Mouse (Mus musculus) embryonic facial prominence, embryonic 14.5 days (tissue): ENCODE measurements at regions not wholly inside any gene's neighbourhood (a gene's known extent, or its start where the extent isn't known, plus 50 kb on each side); places are given as distances from the start of the nearest gene placed in this dataset.

ENCODE experiments used
- ATAC-seq: fragments of 200-750 bp; cut with Nextera tagmentation; 2 replicates; pipeline ENCODE4 v1.8.0; 2017; ENCODE audit warnings: low read depth, moderate number of reproducible peaks, moderate TSS enrichment
- DNase-seq: peaks from one replicate; pipeline ENCODE4 v3.0.0-alpha.2; 2015; ENCODE audit warnings: low spot score
- H3K27ac ChIP-seq: fragments of 300-500 bp; sonication (generic); replicated peaks from 2 replicates; pipeline ENCODE4 v1.5.1; 2014; ENCODE audit warnings: low read depth, mild to moderate bottlenecking, low read length, moderate library complexity
- H3K27me3 ChIP-seq: fragments of 300-500 bp; sonication (generic); replicated peaks from 2 replicates; pipeline ENCODE4 v1.6.1; 2014; ENCODE audit warnings: low read length; ENCODE audit not compliant: control insufficient read depth, insufficient read depth
- H3K36me3 ChIP-seq: fragments of 300-500 bp; sonication (generic); 2 replicates; pipeline ENCODE4 v1.6.1; 2014; ENCODE audit warnings: low read length, mixed read lengths; ENCODE audit not compliant: control insufficient read depth, insufficient read depth
- H3K4me1 ChIP-seq: fragments of 300-500 bp; sonication (generic); 2 replicates; pipeline ENCODE4 v1.6.1; 2014; ENCODE audit warnings: antibody characterized with exemption, low read length; ENCODE audit not compliant: control insufficient read depth, insufficient read depth
- H3K4me2 ChIP-seq: fragments of 300-500 bp; sonication (generic); 2 replicates; pipeline ENCODE4 v1.6.1; 2014; ENCODE audit warnings: low read depth, mild to moderate bottlenecking, low read length, moderate library complexity, mixed read lengths
- H3K4me3 ChIP-seq: fragments of 300-500 bp; sonication (generic); 2 replicates; pipeline ENCODE4 v1.5.1; 2014; ENCODE audit warnings: low read depth, mild to moderate bottlenecking, low read length
- H3K9ac ChIP-seq: fragments of 300-500 bp; sonication (generic); 2 replicates; pipeline ENCODE4 v1.6.1; 2014; ENCODE audit warnings: low read depth, mild to moderate bottlenecking, low read length, moderate library complexity, mixed read lengths
- H3K9me3 ChIP-seq: fragments of 300-500 bp; sonication (generic); 2 replicates; pipeline ENCODE4 v1.6.1; 2016; ENCODE audit warnings: low read length; ENCODE audit not compliant: control insufficient read depth
- WGBS: fragments of 180-500 bp; shearing (Covaris S2); extraction: QIAGEN DNeasy Blood & Tissue Kit; methylation state at CpG from one replicate; pipeline ENCODE4 v1.1.7; 2014; 5-methylcytosine and 5-hydroxymethylcytosine counted together

DNA sequence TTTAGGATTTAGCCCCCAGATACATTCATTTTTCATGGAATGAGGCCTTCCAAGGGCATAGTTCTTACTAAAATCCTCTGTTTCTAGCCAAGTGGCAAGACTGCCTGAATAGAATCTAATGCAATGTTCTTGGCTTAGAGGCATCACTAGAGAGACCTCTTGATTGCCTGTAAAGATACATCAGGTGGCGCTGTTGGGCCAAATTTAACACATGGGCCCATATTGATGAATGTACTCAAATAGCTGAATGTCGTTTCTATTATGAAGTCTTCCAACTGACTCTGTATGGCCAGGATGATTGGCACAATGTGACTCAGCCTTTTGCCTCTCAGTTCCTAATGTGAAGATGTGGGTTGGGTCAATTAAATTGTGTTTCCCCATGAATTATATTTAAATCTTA is 328.0 kb downstream of the Slco6d1 start:
- Histone ChIP-seq H3K4me2 (no peak overlapping the region), H3K27ac (no peak overlapping the region), H3K27me3 (no peaks in the 10 kb centered on the region), H3K9ac (no peak overlapping the region), H3K4me3 (no peak overlapping the region), H3K4me1 (no peaks in the 10 kb centered on the region), H3K9me3 (no peaks in the 10 kb centered on the region), H3K36me3 (no peaks in the 10 kb centered on the region)
- ATAC-seq (peak; percentile 50; the same call in 1 of the 2 replicates), DNase-seq (peak; percentile 53)
- 2% methylated on average over 2 of the region's 2 CpGs for WGBS

GRCm38 (mm10) chr1:98788528-98788927 is 367.6 kb downstream of the Slco6d1 start:
- WGBS, result 86% methylated on average over 2 of the region's 2 CpGs
- H3K27ac ChIP-seq, result no peak overlapping the region
- no peak overlapping the region for H3K9ac ChIP-seq
- no peak for DNase-seq
- H3K4me1 ChIP-seq, result no peaks in the 10 kb centered on the region
- no peak for ATAC-seq
- H3K4me2 ChIP-seq, result no peak overlapping the region
- H3K36me3 ChIP-seq, result no peaks in the 10 kb centered on the region
- no peaks in the 10 kb centered on the region for H3K9me3 ChIP-seq
- H3K4me3 ChIP-seq, result no peak overlapping the region
- no peaks in the 10 kb centered on the region for H3K27me3 ChIP-seq

DNA sequence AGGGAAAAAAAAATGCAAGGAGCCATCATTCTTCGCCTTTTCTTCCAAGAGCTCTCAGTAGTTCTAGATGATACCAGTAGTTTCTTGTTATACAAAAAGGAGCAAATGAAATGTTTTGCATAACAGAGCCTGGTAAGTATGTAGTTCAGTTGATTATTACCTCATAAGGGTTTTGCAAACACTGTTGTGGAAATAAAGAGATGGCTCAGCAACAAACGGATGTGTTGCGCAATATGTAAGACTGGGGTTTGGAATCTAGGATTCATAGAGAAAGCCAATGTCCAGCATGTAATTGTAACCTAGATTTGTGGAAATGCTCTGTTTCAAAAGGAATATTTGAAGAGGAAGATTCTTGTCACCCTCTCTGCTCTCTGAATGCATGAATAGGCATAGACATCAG is 372.4 kb downstream of the Slco6d1 start:
- no peaks in the 10 kb centered on the region for H3K9me3 ChIP-seq
- H3K36me3 ChIP-seq, result no peaks in the 10 kb centered on the region
- DNase-seq, result no peak
- H3K9ac ChIP-seq, result no peak overlapping the region
- no peaks in the 10 kb centered on the region for H3K27me3 ChIP-seq
- no peak overlapping the region for H3K4me3 ChIP-seq
- H3K4me1 ChIP-seq, result no peaks in the 10 kb centered on the region
- no peak overlapping the region for H3K27ac ChIP-seq
- ATAC-seq, result no peak
- no peak overlapping the region for H3K4me2 ChIP-seq
- 95% methylated on average over 3 of the region's 3 CpGs for WGBS

- no peak for DNase-seq
- ATAC-seq, result no peak
- no peak overlapping the region for H3K27ac ChIP-seq
These were observed 391.6 kb downstream of the Slco6d1 start for GRCm38 (mm10) chr1:98812543-98812942.

DNA sequence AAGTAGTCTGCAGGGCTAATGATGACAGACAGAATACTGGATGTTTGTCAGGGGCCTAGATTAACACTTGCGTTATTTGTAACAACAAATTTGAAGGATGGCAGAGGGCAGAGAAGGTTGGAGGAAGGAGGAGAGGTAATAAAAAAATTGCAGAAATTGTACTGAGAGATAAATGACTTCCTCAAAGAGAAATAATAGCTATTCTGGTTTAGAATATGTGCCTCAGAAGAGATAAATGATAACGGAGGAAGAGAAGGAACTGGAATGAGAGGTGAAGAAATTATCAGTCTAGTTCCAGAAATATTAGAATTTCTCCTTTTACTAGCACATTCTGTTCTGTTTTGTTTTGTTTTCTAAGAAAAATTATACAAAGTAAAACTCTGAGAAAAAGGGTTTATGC is 393.1 kb downstream of the Slco6d1 start:
- Histone ChIP-seq H3K9ac (no peak overlapping the region), H3K27me3 (no peaks in the 10 kb centered on the region), H3K4me3 (no peak overlapping the region), H3K9me3 (no peaks in the 10 kb centered on the region), H3K27ac (no peak overlapping the region), H3K4me1 (no peaks in the 10 kb centered on the region), H3K4me2 (no peak overlapping the region), H3K36me3 (no peaks in the 10 kb centered on the region)
- ATAC-seq (no peak), DNase-seq (no peak)
- 94% methylated on average over 2 of the region's 2 CpGs for WGBS

More at GRCm38 (mm10) chr1:98812543-98812942, 391.6 kb downstream of the Slco6d1 start:
- Histone ChIP-seq H3K4me1 (no peaks in the 10 kb centered on the region), H3K27me3 (no peaks in the 10 kb centered on the region), H3K9me3 (no peaks in the 10 kb centered on the region), H3K9ac (no peak overlapping the region), H3K4me3 (no peak overlapping the region), H3K4me2 (no peak overlapping the region), H3K36me3 (no peaks in the 10 kb centered on the region)

DNA sequence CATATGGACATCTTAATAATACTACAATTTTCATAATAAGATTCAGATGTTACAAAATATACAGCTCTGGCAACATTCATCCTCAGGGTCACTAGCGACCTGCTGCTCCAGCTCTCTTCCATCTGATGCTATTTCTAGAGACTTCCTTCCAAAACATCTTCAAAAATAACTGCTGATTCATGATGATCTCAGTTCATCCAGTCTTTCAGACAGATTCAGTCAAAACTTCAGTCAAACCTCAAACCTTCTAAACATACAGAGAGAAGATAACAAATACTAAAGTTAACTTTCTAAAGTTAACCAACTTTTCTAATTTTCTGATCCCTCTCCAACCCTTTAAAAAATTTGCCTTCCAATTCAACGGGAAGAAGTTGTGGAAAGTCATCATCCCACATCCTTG is 397.2 kb downstream of the Slco6d1 start:
- H3K27ac ChIP-seq, result no peak overlapping the region
- H3K27me3 ChIP-seq, result no peaks in the 10 kb centered on the region
- WGBS, result 65% methylated on average over 2 of the region's 2 CpGs
- H3K4me3 ChIP-seq, result no peak overlapping the region
- ATAC-seq, result no peak
- H3K9ac ChIP-seq, result no peak overlapping the region
- no peaks in the 10 kb centered on the region for H3K36me3 ChIP-seq
- no peak for DNase-seq
- H3K4me1 ChIP-seq, result no peaks in the 10 kb centered on the region
- no peaks in the 10 kb centered on the region for H3K9me3 ChIP-seq
- H3K4me2 ChIP-seq, result no peak overlapping the region

DNA sequence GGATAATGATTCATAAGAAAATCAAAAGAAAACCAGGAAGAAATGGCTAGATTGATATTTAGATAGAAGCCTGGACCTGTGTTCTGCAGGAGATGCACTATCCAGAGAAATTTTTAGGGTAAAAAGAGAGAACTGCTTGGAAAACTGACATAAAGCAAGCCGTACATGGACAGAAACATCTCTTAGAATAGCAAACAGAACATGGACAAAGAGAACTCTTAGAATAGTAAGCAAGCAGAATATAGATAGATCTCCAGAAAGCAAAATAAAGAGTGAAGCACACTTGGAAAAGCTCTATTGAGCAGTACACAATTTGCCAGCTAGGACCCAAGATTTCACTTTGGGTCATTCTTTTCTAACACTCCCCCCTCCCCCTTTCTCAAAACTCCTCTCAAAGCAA is 439.3 kb downstream of the Slco6d1 start:
- Histone ChIP-seq H3K4me3 (no peak overlapping the region), H3K27ac (no peak overlapping the region), H3K4me1 (no peaks in the 10 kb centered on the region), H3K9me3 (no peaks in the 10 kb centered on the region), H3K27me3 (no peaks in the 10 kb centered on the region), H3K4me2 (no peak overlapping the region), H3K9ac (no peak overlapping the region), H3K36me3 (no peaks in the 10 kb centered on the region)
- ATAC-seq (no peak), DNase-seq (no peak)
- WGBS, result 89% methylated on average over 1 of the region's 1 CpGs

DNA sequence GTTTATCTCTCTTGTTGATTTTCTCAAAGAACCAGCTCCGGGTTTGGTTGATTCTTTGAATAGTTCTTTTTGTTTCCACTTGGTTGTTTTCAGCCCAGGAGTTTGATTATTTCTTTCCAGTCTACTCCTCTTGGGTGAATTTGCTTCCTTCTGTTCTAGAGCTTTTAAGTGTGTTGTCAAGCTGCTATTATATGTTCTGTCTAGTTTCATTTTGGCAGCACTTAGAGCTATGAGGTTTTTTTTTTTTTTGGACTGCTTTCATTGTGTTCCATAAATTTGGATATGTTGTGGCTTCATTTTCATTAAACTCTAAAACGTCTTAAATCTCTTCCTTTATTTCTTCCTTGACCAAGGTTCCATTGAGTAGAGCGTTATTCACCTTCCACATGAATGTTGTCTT is 485.3 kb downstream of the Slco6d1 start:
- H3K4me1 ChIP-seq, result no peaks in the 10 kb centered on the region
- WGBS, result 81% methylated on average over 3 of the region's 3 CpGs
- DNase-seq (no peak), ATAC-seq (no peak)
- no peaks in the 10 kb centered on the region for H3K36me3 ChIP-seq
- no peaks in the 10 kb centered on the region for H3K27me3 ChIP-seq
- H3K4me2 ChIP-seq, result no peak overlapping the region
- no peak overlapping the region for H3K4me3 ChIP-seq
- H3K9me3 ChIP-seq, result no peaks in the 10 kb centered on the region
- H3K27ac ChIP-seq, result no peak overlapping the region
- no peak overlapping the region for H3K9ac ChIP-seq

GRCm38 (mm10) chr1:98923043-98923442 is 502.1 kb downstream of the Slco6d1 start:
- no peak for ATAC-seq
- H3K36me3 ChIP-seq, result no peaks in the 10 kb centered on the region
- H3K4me2 ChIP-seq, result no peak overlapping the region
- H3K9me3 ChIP-seq, result no peaks in the 10 kb centered on the region
- no peak for DNase-seq
- 98% methylated on average over 2 of the region's 2 CpGs for WGBS
- no peaks in the 10 kb centered on the region for H3K4me1 ChIP-seq
- H3K27me3 ChIP-seq, result no peaks in the 10 kb centered on the region
- H3K9ac ChIP-seq, result no peak overlapping the region
- no peak overlapping the region for H3K27ac ChIP-seq
- no peak overlapping the region for H3K4me3 ChIP-seq
